Mouse (Mus musculus): ENCODE results near the gene Nbl1.

DNA sequence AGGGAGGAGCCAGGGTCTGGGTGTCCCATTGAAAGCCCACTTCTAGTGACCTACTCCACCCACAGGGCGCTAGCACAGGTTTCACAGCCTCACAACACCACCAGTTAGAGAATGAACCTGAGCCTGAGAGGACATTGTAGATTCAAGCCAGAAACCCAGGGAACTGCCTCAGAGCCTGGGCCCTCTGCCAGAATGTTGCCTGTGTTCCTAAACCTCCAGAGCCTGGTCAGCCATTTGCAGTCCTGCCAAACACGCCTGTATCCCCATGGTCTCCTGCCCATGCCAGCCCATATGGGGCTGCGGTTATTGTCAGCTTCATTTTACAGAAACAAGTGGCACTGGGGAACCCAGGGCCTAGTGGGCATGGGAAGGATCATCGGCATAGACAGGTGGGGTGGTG, 37.5 kb downstream of the Nbl1 start:
- TF ChIP-seq CHD2 (IDR thresholded peaks at IDR 0.05; ENCODE audit: low read length) (no peak), TAL1 (IDR thresholded peaks at IDR 0.05; ENCODE audit: low read length) (no peak), CTCF (IDR thresholded peaks at IDR 0.05 in 2 of 3, conservative IDR thresholded peaks at IDR 0.05 in 1 of 3; ENCODE audit: control insufficient read depth in 1 of 3, insufficient read depth in 1 of 3, low read depth in 2 of 3, low read length in 3 of 3, poor library complexity in 1 of 3, severe bottlenecking in 1 of 3) (no peak), ZNF384 (IDR thresholded peaks at IDR 0.05; ENCODE audit: low read depth, low read length) (no peak), USF1 (IDR thresholded peaks at IDR 0.05; ENCODE audit: low read depth, low read length) (no peak), ZMIZ1 (IDR thresholded peaks at IDR 0.05; ENCODE audit: low read depth, low read length) (no peak), MEF2A (IDR thresholded peaks at IDR 0.05; ENCODE audit: extremely low read depth, insufficient replicate concordance, low read depth, low read length, poor library complexity, severe bottlenecking) (no peak), SMC3 (IDR thresholded peaks at IDR 0.05; ENCODE audit: low read depth, low read length) (no peak), POLR2A (IDR thresholded peaks at IDR 0.05; ENCODE audit: control insufficient read depth in 1 of 2, insufficient read depth in 1 of 2, low read depth in 1 of 2, low read length in 2 of 2, poor library complexity in 1 of 2) (no peak), EP300 (IDR thresholded peaks at IDR 0.05; ENCODE audit: low read depth in 1 of 2, low read length in 2 of 2) (no peak), POLR2AphosphoS5 (IDR thresholded peaks at IDR 0.05; ENCODE audit: borderline replicate concordance, low read depth, low read length) (no peak), CHD1 (IDR thresholded peaks at IDR 0.05; ENCODE audit: low read depth, low read length) (no peak), NELFE (IDR thresholded peaks at IDR 0.05; ENCODE audit: low read depth, low read length) (no peak), ZKSCAN1 (IDR thresholded peaks at IDR 0.05; ENCODE audit: low read depth, low read length) (no peak)

Data from MEL (cell line).